Mouse (Mus musculus) myocyte (in vitro differentiated cells): ENCODE data around the gene Cntn3. TPM values are rescaled to one million over a fixed set of nuclear protein-coding genes. Genes with fewer than 3 reads are reported as not detected.

Experiments
- H3K27me3 ChIP-seq: one replicate; pipeline ENCODE4 v1.6.1; 2011; ENCODE audit not compliant: control insufficient read depth, insufficient read depth, insufficient read length
- H3K36me3 ChIP-seq: one replicate; pipeline ENCODE4 v1.6.1; 2011; ENCODE audit not compliant: control insufficient read depth, insufficient read depth
- H3K4me2 ChIP-seq: one replicate; pipeline ENCODE4 v1.6.1; 2011; ENCODE audit warnings: low read depth, control low read depth
- H3K4me3 ChIP-seq: one replicate; pipeline ENCODE4 v1.5.1; 2011; ENCODE audit warnings: mild to moderate bottlenecking, control low read depth, moderate library complexity
- H3K79me2 ChIP-seq: one replicate; pipeline ENCODE4 v1.6.1; 2011; ENCODE audit not compliant: control insufficient read depth, insufficient read depth
- H3ac ChIP-seq: one replicate; pipeline ENCODE4 v1.6.1; 2011; ENCODE audit not compliant: control insufficient read depth, insufficient read length
- CEBPB ChIP-seq: IDR thresholded peaks from 2 replicates; pipeline ENCODE4 v1.6.1; 2011; ENCODE audit warnings: mild to moderate bottlenecking, moderate library complexity; ENCODE audit not compliant: poor library complexity, insufficient read depth, severe bottlenecking
- E2F4 ChIP-seq: IDR thresholded peaks from one replicate; pipeline ENCODE4 v1.6.1; 2011; ENCODE audit warnings: mild to moderate bottlenecking, control low read depth, moderate library complexity; ENCODE audit not compliant: insufficient read depth
- MAX ChIP-seq: IDR thresholded peaks from one replicate; pipeline ENCODE4 v1.6.1; 2011; ENCODE audit warnings: low read depth, mild to moderate bottlenecking, control low read depth
- MYOD1 ChIP-seq, 3 experiments: IDR thresholded peaks; one replicate each; pipeline ENCODE4 v1.6.1; 2011; ENCODE audit warnings: control low read depth in 2 of 3, low read depth in 2 of 3, mild to moderate bottlenecking in 2 of 3, moderate library complexity in 1 of 3; ENCODE audit not compliant: insufficient read length in 2 of 3, control insufficient read depth in 1 of 3
- MYOG ChIP-seq, 3 experiments: IDR thresholded peaks; one replicate each; pipeline ENCODE4 v1.6.1; 2011; ENCODE audit warnings: control low read depth in 2 of 3, low read depth in 2 of 3, mild to moderate bottlenecking in 2 of 3; ENCODE audit not compliant: insufficient read length in 2 of 3, control insufficient read depth in 1 of 3, insufficient read depth in 1 of 3
- POLR2A ChIP-seq: IDR thresholded peaks from one replicate; pipeline ENCODE4 v1.6.1; 2011; ENCODE audit warnings: low read depth, mild to moderate bottlenecking, control low read depth, moderate library complexity; ENCODE audit not compliant: insufficient read length
- POLR2AphosphoS2 ChIP-seq: IDR thresholded peaks from one replicate; pipeline ENCODE4 v1.6.1; 2011; ENCODE audit warnings: low read depth, control low read depth; ENCODE audit not compliant: insufficient read length
- REST ChIP-seq: IDR thresholded peaks from one replicate; pipeline ENCODE4 v1.6.1; 2011; ENCODE audit warnings: mild to moderate bottlenecking, control low read depth, moderate library complexity; ENCODE audit not compliant: insufficient read depth, insufficient read length
- SRF ChIP-seq: IDR thresholded peaks from one replicate; pipeline ENCODE4 v1.6.1; 2011; ENCODE audit warnings: low read depth; ENCODE audit not compliant: control insufficient read depth, insufficient read length
- TCF12 ChIP-seq: IDR thresholded peaks from one replicate; pipeline ENCODE4 v1.6.1; 2011; ENCODE audit warnings: mild to moderate bottlenecking, control low read depth; ENCODE audit not compliant: poor library complexity, insufficient read depth, severe bottlenecking
- TCF3 ChIP-seq: IDR thresholded peaks from one replicate; pipeline ENCODE4 v1.6.1; 2011; ENCODE audit warnings: low read depth, control low read depth; ENCODE audit not compliant: insufficient read length
- USF1 ChIP-seq: IDR thresholded peaks from one replicate; pipeline ENCODE4 v1.6.1; 2011; ENCODE audit warnings: low read depth, mild to moderate bottlenecking, control low read depth, moderate library complexity
- polyA plus RNA-seq: library from polyadenylated mRNA; unstranded; fragments of >200 nt; fragmentation: generic; extraction: Trizol; gene quantifications from one replicate; pipeline ENCODE4 v1.2.1, GENCODE M21; 2012; ENCODE audit warnings: missing spikeins

Cntn3 gene
- polyA plus RNA-seq, 1 experiment = 0.28 TPM

DNA sequence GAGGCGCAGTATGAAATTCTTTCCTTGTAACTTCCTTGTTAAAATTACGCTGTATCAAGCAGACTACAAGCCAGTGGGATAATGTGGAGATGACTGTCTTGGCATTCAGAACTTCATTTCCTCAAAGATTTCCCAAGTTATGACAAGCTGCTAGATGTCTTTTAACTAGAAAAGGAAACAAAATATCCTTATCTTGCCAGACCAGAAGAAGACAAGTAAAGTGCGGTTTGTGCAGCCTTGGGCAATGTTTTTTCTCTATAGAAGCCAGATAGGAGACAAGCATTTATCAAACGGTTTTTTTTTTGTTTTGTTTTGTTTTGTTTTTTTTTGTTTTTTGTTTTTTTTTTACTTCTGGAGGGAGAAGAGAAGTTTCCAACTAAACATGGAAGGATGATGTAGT lies 37.3 kb downstream of the Cntn3 start:
- no peaks in the 10 kb centered on the region for H3K36me3 ChIP-seq
- TF ChIP-seq SRF (no peak), MAX (no peak), POLR2A (no peak), USF1 (no peak), REST (no peak), MYOD1 (IDR thresholded peaks at IDR 0.05; ENCODE audit: control insufficient read depth in 1 of 3, insufficient read length in 2 of 3, low read depth in 2 of 3) (no peak), CEBPB (no peak), POLR2AphosphoS2 (no peak), E2F4 (no peak), MYOG (IDR thresholded peaks at IDR 0.05; ENCODE audit: control insufficient read depth in 1 of 3, insufficient read depth in 1 of 3, insufficient read length in 2 of 3, low read depth in 2 of 3) (no peak), TCF3 (no peak), TCF12 (no peak)
- H3ac ChIP-seq = no peak overlapping the region
- no peaks in the 10 kb centered on the region for H3K27me3 ChIP-seq
- no peaks in the 10 kb centered on the region for H3K79me2 ChIP-seq
- no peak overlapping the region for H3K4me2 ChIP-seq
- H3K4me3 ChIP-seq = no peak overlapping the region

DNA sequence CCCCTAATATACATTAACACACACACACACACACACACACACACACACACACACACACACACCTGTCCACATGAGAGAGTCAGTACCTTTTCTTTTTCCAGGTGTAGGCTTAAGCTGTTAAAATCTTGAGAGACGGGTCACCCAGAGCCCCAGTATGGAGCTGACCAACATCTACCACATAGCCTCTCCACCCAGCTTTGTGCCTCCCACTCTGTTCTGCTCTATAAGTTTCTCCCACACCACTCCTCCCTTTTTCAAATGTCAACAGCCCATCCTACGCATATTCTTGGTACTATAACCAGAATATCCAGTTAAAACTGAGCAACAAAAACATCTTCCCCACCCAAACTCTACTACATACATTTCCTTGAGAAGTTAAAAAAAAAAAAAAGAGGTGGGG lies 49.9 kb downstream of the Cntn3 start:
- H3ac ChIP-seq = no peak overlapping the region
- no peak overlapping the region for H3K4me2 ChIP-seq
- H3K36me3 ChIP-seq = no peaks in the 10 kb centered on the region
- H3K4me3 ChIP-seq = no peak overlapping the region
- no peaks in the 10 kb centered on the region for H3K79me2 ChIP-seq
- no peak for TF ChIP-seq USF1
- TF ChIP-seq TCF12 = no peak
- no peak for TF ChIP-seq MAX
- no peak for TF ChIP-seq TCF3
- TF ChIP-seq SRF = no peak
- H3K27me3 ChIP-seq = no peaks in the 10 kb centered on the region

DNA sequence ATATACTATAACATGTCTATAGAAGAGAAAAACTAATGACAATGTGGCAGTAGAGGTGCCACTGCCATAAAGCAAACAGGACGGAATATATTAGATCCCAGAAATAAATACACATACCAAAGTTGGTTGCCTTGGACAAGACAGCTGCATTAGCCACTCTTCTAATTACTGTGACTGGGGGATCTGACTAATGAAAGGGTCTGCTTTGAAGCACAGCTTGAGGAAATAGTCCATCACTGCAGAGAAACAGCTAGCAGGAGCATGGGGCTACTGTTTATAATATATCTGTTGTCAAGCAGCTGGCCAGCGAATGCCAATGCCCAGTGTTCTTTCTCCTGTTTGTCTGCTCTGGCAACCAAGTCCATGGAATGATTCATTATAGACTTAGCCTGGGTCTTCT lies 51.9 kb downstream of the Cntn3 start:
- Histone ChIP-seq H3K27me3 (no peaks in the 10 kb centered on the region), H3K4me2 (no peak overlapping the region), H3ac (no peak overlapping the region), H3K4me3 (no peak overlapping the region), H3K79me2 (no peaks in the 10 kb centered on the region), H3K36me3 (no peaks in the 10 kb centered on the region)
- TF ChIP-seq MAX (no peak), TCF12 (no peak), TCF3 (no peak), CEBPB (no peak), REST (no peak), E2F4 (no peak), SRF (no peak), POLR2A (no peak), POLR2AphosphoS2 (no peak), MYOD1 (IDR thresholded peaks at IDR 0.05; ENCODE audit: control insufficient read depth in 1 of 3, insufficient read length in 2 of 3, low read depth in 2 of 3) (no peak), USF1 (no peak), MYOG (IDR thresholded peaks at IDR 0.05; ENCODE audit: control insufficient read depth in 1 of 3, insufficient read depth in 1 of 3, insufficient read length in 2 of 3, low read depth in 2 of 3) (no peak)

DNA sequence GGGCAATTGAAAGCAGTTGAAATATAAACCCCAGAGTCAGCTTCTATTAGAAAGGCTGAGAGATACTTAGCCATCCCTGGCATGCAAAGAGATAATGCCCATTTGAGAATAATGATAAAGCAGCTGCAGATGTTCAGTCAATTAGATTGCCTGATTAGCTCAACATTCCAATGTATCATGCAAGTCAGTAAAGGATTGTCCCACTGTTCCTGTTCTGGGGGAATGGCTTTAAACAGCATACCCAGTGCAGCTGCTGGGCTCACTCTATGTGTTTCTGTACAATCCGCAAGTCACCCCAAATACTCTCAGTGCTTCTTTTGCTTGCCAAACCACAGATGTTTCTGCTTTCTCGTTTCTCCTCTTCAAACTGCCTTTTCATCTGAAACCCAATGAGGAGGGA lies 57.7 kb downstream of the Cntn3 start:
- H3K79me2 ChIP-seq = no peaks in the 10 kb centered on the region
- no peak overlapping the region for H3K4me2 ChIP-seq
- TF ChIP-seq REST (no peak), TCF12 (no peak), POLR2AphosphoS2 (no peak), SRF (no peak), USF1 (no peak), MYOG (IDR thresholded peaks at IDR 0.05; ENCODE audit: control insufficient read depth in 1 of 3, insufficient read depth in 1 of 3, insufficient read length in 2 of 3, low read depth in 2 of 3) (no peak), TCF3 (no peak), E2F4 (no peak), POLR2A (no peak), CEBPB (no peak), MAX (no peak), MYOD1 (IDR thresholded peaks at IDR 0.05; ENCODE audit: control insufficient read depth in 1 of 3, insufficient read length in 2 of 3, low read depth in 2 of 3) (no peak)
- no peak overlapping the region for H3K4me3 ChIP-seq
- H3ac ChIP-seq = no peak overlapping the region
- H3K27me3 ChIP-seq = no peaks in the 10 kb centered on the region
- no peaks in the 10 kb centered on the region for H3K36me3 ChIP-seq

DNA sequence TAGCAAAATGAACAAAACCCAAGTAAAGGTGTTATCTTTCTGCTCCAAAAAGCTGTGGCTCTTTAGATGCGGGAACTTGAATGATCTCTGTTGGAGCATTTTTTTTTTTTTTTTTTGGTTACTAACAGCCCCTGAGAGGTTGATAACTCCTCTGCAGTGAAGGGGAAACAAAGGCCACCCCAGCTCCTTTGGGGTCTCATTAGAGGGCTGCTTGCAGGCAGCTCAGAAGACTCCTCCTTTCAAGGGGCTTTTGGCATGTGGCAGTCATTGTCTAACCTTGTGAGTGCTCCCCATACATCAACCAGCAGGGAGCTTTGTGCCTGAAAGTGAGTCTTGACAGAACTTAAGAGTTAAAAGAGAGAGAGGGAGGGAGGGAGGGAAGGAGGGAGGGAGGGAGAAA lies 60.8 kb downstream of the Cntn3 start:
- Histone ChIP-seq H3K4me3 (no peak overlapping the region), H3K4me2 (no peak overlapping the region), H3K79me2 (no peaks in the 10 kb centered on the region), H3ac (no peak overlapping the region), H3K36me3 (no peaks in the 10 kb centered on the region), H3K27me3 (no peaks in the 10 kb centered on the region)
- TF ChIP-seq SRF (no peak), E2F4 (no peak), TCF3 (no peak), TCF12 (no peak), POLR2A (no peak), MAX (no peak), USF1 (no peak), CEBPB (no peak), POLR2AphosphoS2 (no peak), REST (no peak), MYOD1 (IDR thresholded peaks at IDR 0.05; ENCODE audit: control insufficient read depth in 1 of 3, insufficient read length in 2 of 3, low read depth in 2 of 3) (no peak), MYOG (IDR thresholded peaks at IDR 0.05; ENCODE audit: control insufficient read depth in 1 of 3, insufficient read depth in 1 of 3, insufficient read length in 2 of 3, low read depth in 2 of 3) (no peak)
